Mouse (Mus musculus) forelimb bud, embryonic 11.5 days (tissue): Measurements from ENCODE around the gene Tmem189.
A peak's percentile ranks its signal among the peaks of the same experiment; 100 is the strongest.
"Not testable (repeated sequence)": the region's sequence is repeated elsewhere in the genome, so short reads cannot be mapped to it uniquely, and the experiment has no call there.

Experiments used
- DNase-seq: peaks from one replicate; pipeline ENCODE4 v3.0.0-alpha.2; 2012; ENCODE audit warnings: low read depth, low spot score

Tmem189 gene

DNA sequence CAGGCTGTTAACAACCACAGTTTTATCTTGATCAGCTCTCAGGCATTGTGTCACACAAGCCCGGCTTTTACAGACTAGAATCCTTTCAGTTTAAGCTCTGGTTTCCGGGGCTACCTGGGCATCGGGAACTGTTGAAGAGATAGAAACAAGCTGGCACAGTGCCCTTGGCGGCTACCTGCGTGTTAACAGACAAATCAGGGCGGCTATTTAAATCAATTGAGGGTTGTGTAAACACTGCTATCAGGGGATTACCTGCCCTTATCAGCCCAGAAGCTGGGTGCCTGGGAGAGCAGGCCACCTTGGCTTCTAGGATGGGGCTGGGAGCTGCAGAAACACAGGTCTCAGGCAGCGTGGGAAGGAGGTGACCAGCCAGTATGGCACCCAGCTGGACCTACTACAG, 36.9 kb downstream of the Tmem189 start:
- no peak for DNase-seq

DNA sequence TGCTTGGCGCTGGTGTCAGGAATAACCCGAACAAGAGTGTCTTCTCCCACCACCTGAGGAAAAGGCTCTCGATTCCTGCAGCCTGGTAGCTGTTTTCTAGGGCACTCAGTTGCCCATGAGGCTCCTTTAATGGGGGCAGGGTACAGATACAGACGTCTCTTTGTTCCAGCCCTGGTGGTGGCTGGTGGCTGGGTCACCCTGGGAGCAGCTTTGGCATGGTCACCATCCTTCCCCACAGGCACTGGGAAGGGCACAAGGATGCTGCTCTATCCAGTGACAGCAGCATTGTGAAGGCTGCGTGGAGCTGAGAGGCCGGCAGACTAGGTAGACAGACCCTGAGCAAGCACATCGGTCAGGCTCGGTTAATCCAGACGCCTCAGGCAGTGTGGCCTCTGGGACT, 38.0 kb downstream of the Tmem189 start:
- no peak for DNase-seq

DNA sequence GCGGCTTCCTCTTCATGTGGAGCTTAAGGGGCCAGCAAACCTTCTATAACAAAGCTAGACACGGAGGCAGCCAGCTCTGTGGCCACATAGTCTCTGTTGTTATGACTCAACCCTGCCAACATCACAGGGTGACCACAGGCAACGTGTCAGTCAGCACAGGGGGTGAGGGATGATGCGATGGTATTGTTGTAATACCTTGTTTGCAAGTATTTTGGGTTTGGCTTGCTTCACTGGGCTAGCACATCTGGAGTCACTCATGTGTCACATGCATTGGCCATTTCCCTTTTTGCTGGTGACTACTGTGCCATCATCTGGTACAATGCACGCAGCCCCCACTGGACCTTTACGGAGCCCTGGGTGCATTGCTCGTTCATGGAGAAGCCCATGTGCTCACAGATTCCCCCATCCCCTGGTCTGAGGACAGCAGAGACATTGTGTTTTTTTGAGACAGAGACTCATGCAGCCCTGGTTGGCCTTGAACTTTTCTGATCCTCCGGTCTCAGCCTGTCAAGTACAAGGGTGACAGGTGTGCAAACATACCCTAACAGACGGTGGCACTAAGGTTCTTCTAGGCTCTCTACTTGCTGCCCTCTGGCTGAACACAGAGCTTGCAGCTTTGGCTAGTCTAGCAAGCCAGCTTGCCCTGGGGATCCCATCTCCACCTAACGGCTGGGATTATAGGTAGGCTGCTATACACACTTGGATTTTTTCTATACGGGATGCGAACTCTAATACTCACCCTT, 40.2 kb downstream of the Tmem189 start:
- DNase-seq, result no peak

DNA sequence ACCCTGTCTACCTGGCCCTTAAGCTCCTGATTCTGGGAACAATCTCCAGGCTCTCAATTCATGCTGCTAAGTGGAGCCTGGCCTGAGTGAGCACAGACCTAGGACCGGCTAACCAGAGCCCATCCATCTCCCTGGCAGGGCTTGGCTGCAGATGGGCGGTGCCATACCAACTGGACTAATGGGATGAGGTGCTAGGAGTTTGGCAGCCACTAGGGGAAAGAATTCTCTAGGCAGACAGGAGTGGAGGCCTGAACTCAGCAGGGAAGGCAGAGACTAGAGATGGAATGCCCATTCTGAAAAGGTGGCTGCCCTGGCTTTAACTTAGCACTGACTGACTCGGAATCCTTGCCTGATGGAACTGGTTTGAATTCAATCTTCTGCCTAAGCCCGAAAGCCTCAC, 43.2 kb downstream of the Tmem189 start:
- no peak for DNase-seq

DNA sequence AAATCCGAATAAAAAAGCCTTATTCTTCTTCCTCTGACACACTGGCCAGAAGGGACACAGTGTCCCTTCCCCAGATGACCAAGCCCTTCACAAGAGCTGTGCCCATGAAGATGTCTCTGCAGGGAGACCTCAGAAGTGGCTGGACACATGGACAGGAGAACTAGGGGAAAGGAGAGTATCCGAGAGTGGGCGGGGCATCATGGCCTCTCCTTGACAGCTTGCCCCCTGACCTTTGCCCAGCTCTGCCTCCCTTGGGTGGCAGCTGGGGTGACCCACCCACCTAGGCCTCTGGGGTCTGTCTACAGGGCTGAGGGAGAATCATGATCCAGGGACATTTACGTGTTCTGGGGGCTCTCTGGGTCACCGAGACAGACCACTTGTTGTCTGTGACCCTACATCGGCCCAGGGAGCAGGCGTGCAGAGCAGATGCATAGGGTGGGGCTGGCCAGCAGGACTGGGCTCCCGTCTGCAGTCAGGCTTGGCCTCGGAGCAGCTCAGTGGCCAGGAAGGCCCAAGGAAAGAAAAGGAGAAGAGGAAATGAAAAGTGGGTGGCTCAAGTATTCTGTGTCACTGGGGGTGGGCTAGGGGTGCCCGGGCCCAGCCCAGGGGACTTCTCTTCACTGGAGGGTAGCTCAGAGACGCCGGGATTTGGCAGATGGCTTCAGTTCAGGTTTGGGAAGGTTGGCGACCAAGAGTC, 46.1 kb downstream of the Tmem189 start:
- DNase-seq, result not testable (repeated sequence)

DNA sequence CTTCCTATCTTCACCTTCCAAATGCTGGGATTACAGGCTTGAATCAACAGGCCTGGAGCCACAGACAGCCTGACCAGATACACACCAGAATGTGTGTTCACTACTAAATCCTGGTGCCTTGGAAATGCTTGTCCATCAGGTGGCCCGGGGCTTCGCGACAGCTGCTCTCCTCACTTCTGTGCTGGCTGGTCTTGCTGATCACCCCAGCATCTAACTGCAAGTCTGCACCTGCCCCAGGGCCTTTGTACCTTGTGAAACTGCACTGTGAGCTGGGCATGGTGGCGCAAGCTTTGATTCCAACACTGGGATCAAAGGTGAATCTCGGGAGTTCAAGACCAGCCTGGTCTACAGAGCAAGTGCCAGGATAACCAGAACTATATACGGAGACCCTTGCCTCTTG, 47.5 kb downstream of the Tmem189 start:
- no peak for DNase-seq

DNA sequence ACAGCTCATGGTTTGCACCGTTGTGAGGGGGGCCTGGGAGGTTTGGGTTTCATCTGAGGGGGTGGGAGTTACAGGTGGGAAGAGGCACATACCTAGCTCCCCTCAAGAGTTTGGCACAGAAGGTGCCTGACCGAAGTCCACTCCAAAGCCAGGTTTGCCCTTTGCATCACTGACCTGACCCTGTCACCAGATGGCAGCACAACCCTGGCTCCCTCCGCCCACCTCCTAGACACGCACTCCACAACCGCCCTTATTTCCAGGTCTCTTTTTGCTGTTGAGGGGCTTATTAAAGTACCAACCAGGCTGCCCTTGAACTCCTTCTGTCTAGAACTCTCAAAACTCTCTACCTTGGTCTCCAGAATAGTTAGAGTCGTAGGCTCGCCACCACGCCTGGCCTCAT, 48.3 kb downstream of the Tmem189 start:
- DNase-seq, result no peak

DNA sequence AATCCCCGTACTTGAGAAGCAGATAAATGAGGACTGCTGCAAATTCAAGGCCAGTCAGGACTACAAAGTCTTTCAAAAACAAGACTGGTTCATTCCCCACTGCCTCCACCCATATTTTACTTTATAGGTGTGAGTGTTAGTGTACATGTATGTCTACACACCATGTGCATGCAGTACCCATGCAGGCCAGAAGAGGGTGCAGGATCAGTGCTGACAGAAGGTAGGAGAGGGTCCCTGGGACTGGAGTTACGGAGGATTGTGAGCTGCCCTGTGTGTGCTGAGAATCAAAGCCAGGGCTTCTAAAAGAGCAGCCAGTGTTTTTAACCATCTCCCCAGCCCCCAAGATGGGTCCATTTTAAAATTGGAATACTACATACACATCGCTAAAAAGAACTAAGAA, 49.3 kb downstream of the Tmem189 start:
- no peak for DNase-seq

DNA sequence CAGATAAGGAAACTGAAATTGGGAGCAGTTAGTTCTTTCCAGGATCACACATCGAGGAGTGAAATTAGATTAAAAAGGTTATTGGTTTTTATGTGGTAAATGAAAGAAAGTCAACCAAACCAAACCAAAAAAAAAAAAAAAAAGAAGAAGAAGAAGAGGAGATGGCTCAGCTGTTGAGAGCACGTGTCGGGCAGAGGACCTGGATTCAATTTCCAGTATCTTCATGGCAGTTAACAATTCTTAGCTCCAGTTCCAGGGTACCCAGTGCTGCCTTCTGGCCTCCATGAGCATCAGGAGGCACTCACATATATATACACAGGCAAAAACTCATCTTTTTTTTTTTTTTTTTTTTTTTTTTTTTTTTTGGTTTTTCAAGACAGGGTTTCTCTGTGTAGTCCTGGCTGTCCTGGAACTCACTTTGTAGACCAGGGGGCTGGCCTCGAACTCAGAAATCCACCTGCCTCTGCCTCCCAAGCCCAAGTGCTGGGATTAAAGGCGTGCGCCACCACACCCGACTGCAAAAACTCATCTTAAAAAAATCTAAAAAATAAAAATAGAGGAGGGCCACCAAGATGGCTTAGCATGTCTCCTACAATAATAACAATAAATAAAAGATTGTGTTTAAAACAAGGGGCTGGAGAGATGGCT, 54.6 kb downstream of the Tmem189 start:
- DNase-seq, result no peak

DNA sequence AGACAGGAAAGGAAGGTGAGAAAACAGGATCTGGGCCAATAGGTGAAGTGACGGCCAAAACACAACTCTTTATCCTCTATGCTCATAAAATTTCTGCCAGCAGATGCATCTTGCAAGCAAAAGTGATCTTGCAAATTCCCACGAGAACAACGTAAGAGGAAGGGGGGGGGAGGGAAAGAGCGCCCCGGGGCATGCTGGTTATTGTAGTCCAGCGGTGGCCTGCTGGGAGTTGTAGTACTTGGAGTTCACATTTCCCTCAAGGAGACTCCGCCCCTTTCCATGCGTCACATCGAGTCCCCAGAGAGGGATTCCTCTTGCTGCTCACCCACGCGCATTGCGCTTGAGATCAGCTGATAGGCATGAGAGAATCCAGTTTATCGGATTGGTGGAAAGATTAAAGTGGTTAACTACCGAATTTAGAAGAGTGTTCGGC, 55.3 kb downstream of the Tmem189 start:
- peak; percentile 99 for DNase-seq

DNA sequence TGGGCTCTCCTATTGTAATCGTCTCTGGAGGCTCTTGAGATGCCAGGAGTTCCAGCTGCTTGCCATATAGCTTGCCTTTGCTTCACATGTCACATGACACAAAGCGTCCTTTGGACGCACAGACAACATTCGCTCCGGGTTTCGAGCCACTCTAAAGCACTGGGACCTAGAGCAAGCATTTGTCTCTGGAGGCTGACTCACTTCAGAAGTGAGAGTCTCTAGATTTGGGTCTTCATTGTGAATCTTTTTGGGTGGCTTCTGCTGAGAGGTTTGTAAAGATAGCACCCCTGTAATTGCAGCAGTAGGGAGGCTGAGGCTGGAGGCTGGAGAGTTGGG, 56.1 kb downstream of the Tmem189 start:
- no peak for DNase-seq

DNA sequence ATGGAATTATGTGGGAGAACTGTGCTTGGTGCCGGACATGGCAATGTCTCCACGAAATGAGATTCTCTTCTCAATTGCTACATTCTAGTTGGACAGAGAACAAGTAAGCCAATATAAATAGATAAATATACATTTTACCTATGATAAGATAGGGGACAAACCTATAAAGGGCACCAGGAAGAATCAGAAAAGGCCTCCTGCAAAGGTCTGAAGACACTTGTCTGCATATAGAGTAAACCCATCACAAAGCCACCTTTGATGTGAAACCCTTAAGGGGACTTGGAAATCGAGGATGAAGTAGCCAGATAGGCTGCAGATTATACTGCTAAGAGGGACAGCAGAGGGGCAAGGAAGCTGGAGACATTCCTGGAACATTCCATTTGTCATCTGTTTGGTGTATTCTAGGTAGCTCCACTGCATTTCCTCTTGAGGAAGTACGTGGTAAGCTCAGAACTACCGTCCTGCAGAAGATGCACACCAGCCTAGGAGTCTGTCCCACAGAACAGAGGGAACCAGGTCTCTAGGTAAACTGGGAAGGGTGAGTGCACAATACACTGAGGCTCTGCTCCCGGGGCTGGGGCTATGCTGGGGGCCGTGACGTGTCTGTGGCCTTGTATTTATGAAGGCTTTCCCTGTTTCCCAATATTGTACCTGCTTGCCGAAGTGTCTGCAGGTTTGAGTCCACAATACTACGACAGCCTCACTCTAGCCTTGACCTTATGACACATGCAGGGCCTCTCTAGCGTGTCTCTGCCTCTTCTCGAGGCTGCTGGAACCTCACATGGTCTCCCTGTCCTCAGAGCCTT, 56.7 kb downstream of the Tmem189 start:
- DNase-seq, result no peak

DNA sequence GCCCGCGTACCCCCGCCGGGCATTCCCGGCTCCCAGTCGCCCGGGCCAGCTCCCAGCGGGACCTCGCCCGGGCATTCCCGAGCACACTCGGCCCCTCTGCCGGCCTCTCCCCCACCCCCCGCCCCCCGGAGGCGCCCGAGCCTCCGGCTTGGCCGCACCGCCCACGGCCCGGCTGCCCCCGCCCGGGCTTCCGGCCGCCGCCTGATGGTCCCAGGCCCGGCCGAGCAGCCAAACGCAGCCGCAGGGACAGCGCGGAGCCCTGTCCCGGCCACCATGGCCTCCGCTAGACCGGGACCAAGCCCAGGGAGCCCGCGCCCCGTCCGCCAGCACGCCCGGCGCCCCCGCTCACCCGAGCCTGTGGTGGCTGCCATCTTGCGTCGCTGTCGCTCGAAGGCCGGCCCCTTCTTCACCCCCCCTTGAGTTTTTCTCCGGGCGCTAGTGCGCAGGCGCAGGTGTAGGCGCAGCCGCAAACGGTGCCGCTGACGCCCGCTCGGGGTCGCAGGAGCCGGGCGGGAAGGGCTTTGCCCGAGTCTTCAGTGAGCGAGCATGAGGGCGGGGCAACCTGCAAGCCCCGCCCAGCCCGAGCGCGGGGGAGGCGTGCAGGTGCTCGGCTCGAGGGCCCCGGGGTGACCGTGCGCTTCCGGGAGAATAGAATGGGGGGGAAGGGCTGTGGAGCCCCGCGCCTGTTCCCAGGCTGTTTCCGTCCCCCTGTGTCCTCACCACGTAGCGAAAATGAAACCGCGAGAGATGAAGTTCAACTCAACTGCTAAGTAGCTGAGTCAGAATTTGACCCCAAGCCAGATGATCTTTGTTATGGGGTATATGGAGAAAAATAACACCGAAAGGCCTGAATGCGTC, 57.8 kb downstream of the Tmem189 start, which contains the start of gene Ube2v1:
TSS of gene Ube2v1 (minus strand) at position 505 of the 858 bp plus-strand sequence.
- DNase-seq, result peak; percentile 99

DNA sequence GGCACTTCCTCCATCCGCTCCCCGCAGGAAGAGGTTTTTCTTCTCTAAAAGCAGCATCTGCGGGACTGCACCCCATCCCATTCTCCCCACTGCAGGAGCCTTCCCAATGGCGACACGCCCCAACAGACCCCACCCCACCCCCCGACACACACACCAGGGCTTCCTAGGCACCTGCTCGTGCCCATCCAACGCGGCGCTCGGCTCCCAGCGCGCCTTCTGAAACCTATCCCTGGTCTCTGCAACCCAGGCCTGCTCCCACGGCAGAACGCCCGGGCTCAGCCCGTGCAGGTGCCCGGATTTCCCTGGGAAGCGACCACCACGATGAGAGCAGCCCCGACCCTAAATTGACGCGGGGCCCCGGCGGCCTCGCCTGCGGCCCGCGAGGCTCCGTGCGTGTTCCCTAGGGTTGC, 58.4 kb downstream of the Tmem189 start:
- DNase-seq, result peak; percentile 7

DNA sequence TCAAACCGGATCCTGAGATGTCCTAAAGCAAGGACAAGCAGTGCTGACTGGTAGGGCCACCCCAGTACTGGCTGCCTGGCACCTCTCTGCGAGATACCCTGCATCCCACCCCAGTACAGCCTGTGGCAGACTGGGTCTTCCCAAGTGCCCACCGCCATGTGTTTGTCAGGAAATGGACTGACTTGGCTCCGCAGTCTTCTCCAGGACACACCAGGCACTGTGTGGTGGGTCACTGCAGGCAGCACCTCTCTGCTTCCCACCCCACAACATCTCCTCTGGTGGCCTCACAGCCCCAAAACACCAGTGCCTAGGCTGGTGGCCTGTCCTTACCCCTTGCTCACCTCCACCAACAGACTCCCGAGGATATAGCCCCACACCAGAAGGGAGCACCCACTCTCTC, 59.2 kb downstream of the Tmem189 start:
- no peak for DNase-seq

DNA sequence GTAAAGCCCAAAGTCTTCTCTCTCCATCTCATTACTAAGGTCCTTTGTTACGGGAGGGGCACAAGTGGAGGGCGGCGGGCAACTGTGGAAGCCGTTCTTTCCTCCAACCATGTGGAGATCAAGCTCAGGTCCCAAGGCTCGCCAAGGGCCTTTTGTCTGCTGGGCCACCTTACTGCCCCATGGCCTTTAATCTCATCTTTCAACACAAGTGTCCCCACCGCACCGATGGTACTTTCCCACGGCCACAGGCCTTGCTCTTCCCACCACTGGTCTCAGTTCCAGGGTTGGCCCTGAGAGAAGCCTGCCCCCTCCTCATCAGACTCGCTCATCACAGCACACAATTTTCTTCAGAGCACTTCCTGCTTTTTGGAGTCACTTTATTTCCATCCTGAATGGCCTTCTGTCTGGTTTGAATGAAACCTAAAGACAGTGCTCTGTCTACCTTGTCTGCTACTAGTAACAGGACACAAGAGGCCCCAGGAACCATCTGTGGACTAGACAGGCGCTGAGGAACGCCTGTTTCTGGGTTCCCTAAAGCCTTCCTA, 59.9 kb downstream of the Tmem189 start:
- DNase-seq, result no peak

DNA sequence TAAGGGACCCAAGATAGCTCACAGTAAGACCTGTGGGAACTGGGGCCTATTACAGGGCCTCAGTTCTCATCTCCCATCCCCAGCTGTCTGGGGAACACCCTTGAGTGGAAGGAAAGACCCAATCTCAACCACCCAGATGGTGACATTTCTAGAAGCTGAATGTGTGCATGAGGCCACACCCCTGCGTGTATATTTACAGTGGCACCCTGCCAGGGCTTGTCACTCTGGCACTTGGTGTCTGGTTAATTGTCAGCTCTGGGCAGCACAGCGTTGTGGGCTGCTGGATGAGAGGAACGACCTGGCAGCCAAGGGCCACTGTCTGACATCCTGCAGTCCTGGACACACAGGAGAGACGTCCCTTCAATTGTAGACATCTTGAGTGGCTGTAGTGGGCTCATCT, 60.8 kb downstream of the Tmem189 start:
- DNase-seq, result peak; percentile 6

DNA sequence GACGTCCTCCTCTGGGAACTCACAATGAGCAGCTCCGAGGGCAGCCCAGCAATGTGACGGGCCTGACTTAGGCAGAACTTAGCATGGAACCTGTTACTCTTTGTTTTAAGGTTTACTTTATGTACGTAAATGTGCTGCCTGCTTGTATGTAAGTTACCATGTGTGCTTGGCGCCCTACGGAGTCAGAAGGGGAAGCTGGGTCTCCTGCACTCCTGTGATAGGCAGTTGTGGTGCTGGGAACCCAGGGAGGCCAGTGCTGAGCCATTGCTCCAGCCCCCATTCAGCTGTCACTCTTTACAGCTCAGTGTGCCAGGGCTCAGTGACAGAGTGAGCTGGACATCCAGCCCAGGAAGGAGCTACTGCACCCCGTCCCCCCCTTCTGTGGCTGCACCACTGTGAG, 62.6 kb downstream of the Tmem189 start:
- DNase-seq, result no peak

DNA sequence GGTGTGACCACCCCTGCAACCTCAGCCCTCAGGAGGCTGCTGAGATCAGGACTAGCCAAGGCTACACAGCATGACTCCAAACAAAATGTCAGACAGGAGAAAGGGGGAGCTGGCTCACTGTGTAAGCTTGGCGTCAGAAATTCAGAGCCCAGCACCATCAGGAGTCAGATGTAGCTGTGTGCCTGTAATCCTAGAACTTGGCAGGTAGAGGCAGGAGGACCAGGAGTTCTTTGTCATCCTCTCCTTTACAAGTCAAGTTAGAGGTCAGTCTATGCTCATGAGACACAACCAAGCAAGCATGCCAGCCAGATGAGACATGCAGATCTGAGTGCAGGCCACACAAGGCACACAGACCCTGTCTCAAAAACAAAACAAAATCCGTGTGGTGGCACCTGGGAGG, 64.0 kb downstream of the Tmem189 start:
- no peak for DNase-seq

DNA sequence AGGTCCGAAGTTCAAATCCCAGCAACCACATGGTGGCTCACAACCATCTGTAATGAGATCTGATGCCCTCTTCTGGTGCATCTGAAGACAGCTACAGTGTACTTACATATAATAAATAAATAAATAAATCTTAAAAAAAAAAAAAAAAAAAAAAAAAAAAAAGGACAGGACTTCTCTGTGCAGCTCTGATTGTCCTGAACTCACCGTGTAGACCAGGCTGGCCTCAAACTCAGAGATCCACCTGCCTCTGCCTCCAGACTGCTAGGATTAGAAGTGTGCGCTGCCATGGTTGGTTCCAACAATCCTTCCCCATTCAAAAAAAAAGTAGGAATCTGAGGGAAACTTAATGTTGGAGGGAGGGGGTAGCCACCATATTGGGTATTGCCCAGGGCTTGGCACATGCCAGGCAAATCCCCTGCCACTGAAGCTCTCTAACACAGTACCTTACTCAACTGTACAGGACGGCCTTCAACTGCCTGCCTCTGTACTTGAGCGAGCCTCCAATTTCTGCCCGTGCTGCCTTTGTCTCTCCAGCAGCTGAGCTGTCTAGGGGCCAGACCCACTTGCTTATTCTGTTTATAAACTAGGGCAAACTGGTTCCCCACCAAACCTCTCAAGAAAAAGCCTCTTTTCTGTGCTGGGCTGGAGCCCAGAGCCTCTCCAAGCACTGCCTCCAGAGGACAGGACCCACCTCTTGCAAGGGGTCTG, 65.1 kb downstream of the Tmem189 start:
- no peak for DNase-seq
